9 mouse cellular contexts compared by ENCODE assay signal in the genomic region with DNA sequence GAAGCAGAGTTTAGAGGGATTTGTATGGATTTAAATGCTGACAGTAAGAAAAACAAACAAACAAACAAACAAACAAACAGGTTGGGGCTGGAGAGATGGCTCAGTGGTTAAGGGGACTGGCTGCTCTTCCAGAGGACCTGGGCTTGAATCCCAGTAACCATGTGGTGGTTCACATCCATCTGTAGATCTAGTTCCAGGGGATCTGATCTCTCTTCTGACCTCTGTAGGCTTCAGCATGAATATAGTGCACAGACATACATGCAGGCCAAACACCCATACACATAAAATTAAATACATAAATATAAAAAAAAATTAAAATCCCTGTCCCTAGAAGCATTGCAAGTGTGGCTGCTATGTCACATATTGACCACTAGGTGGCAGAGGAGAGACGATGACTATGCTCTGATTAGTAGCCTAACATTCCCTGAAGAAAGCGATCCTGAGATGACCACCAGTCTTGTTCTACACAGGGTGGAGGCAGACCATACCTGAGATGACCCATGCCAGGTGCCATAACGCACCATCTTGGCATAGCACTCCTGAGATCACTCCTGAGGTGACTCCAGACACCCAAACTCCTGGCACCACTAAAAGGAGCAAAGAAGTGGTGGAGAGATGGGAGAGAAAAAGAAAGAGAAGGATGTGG.
DNase-seq lines count a peak whose midpoint lies in the region; ATAC-seq and TF ChIP-seq lines count a peak whose summit lies in the region.
"Had no signal": no experiment of that assay in that cellular context is flagged by ENCODE, and none has a peak within 500 bp of the region (broad histone marks: within the 10 kb centered on the region; RNA-seq: fewer than 3 reads in every experiment).

No protein-coding gene starts in this region.

- no peak overlapping the region for H3K4me3 ChIP-seq in embryonic facial prominence, embryonic 11.5 days (ENCODE audit: low read depth, low read length)
- no peak overlapping the region for H3K4me3 ChIP-seq in left cerebral cortex, adult 2 months
- H3K4me3 ChIP-seq in midbrain, embryonic 14.5 days (replicated peaks; ENCODE audit: low read depth, low read length): no peak overlapping the region
- H3K4me3 ChIP-seq: liver, embryonic 15.5 days had no signal

- H3K9me3 ChIP-seq in embryonic facial prominence, embryonic 11.5 days (replicated peaks; ENCODE audit: control insufficient read depth, low read length): no peaks in the 10 kb centered on the region
- no peaks in the 10 kb centered on the region for H3K9me3 ChIP-seq in midbrain, embryonic 14.5 days (ENCODE audit: control insufficient read depth, low read length)
- H3K9me3 ChIP-seq: liver, embryonic 15.5 days had no signal

- H3K9ac ChIP-seq in embryonic facial prominence, embryonic 11.5 days (replicated peaks; ENCODE audit: low read length): no peak overlapping the region
- H3K9ac ChIP-seq in midbrain, embryonic 14.5 days (replicated peaks; ENCODE audit: low read length): no peak overlapping the region
- H3K9ac ChIP-seq: liver, embryonic 15.5 days had no signal

- H3K4me2 ChIP-seq in embryonic facial prominence, embryonic 11.5 days (ENCODE audit: low read depth, low read length): no peak overlapping the region
- H3K4me2 ChIP-seq in midbrain, embryonic 14.5 days (ENCODE audit: low read length): no peak overlapping the region
- H3K4me2 ChIP-seq: liver, embryonic 15.5 days had no signal

- H3K36me3 ChIP-seq in embryonic facial prominence, embryonic 11.5 days (replicated peaks; ENCODE audit: control insufficient read depth, insufficient read depth, low read depth, low read length): no peaks in the 10 kb centered on the region
- no peaks in the 10 kb centered on the region for H3K36me3 ChIP-seq in midbrain, embryonic 14.5 days (ENCODE audit: control insufficient read depth, insufficient read depth, low read length)
- H3K36me3 ChIP-seq: liver, embryonic 15.5 days had no signal

- no peaks in the 10 kb centered on the region for H3K27me3 ChIP-seq in embryonic facial prominence, embryonic 11.5 days (ENCODE audit: control insufficient read depth, insufficient read depth, low read length)
- no peaks in the 10 kb centered on the region for H3K27me3 ChIP-seq in midbrain, embryonic 14.5 days (ENCODE audit: control insufficient read depth, insufficient read depth, low read length)
- H3K27me3 ChIP-seq: liver, embryonic 15.5 days had no signal

- peak; percentile 95 for TF ChIP-seq CTCF in left cerebral cortex, adult 2 months (IDR thresholded peaks at IDR 0.05)

- H3K4me1 ChIP-seq in embryonic facial prominence, embryonic 11.5 days (ENCODE audit: control insufficient read depth, insufficient read depth, low read length): no peaks in the 10 kb centered on the region
- H3K4me1 ChIP-seq in midbrain, embryonic 14.5 days (ENCODE audit: control insufficient read depth, insufficient read depth, low read length): no peaks in the 10 kb centered on the region
- H3K4me1 ChIP-seq: liver, embryonic 15.5 days had no signal

- intact Hi-C loops in left cerebral cortex, adult 2 months (cut with DNase I): loop anchor here (2.0 to 10.0 kb wide), 2 partner anchors 346 to 492 kb away; a partner anchor contains a TSS

- DNase-seq in layer of hippocampus, adult 11-12 months (ENCODE audit: low spot score): peak; percentile 49
- DNase-seq in layer of hippocampus, adult 9-10 months (ENCODE audit: low spot score): no peak
- peak; percentile 24 for DNase-seq in T-cell, adult 2 months (ENCODE audit: low spot score)
- DNase-seq in embryonic facial prominence, embryonic 11.5 days (ENCODE audit: low spot score): peak; percentile 83
- DNase-seq in left cerebral cortex, adult 2 months (ENCODE audit: extremely low spot score in 1 of 2, low spot score in 2 of 2): no peak
- peak; percentile 88 for DNase-seq in midbrain, embryonic 14.5 days
- peak; percentile 12 for DNase-seq in yolk sac, embryonic 10.5 days (ENCODE audit: low spot score)

- H3K27ac ChIP-seq in embryonic facial prominence, embryonic 11.5 days (replicated peaks; ENCODE audit: low read depth, low read length): no peak overlapping the region
- no peak overlapping the region for H3K27ac ChIP-seq in left cerebral cortex, adult 2 months
- no peak overlapping the region for H3K27ac ChIP-seq in midbrain, embryonic 14.5 days (replicated peaks; ENCODE audit: low read depth, low read length)
- H3K27ac ChIP-seq: liver, embryonic 15.5 days had no signal

- ATAC-seq in embryonic facial prominence, embryonic 11.5 days (replicated peaks; ENCODE audit: insufficient number of reproducible peaks, low FRiP score, low TSS enrichment, low read depth): peak; percentile 76
- ATAC-seq in hematopoietic stem cell, adult 5-6 weeks (replicated peaks in 1 of 2; ENCODE audit: insufficient read depth in 1 of 2, low FRiP score in 2 of 2, low TSS enrichment in 1 of 2, low read depth in 1 of 2, poor library complexity in 2 of 2, severe bottlenecking in 2 of 2): peak; percentile 49 to 75
- peak; percentile 80 for ATAC-seq in midbrain, embryonic 14.5 days (ENCODE audit: low FRiP score, low TSS enrichment)

- 2% methylated on average over 3 of the region's 3 CpGs for WGBS in embryonic facial prominence, embryonic 11.5 days
- WGBS in midbrain, embryonic 14.5 days: 4% methylated on average over 3 of the region's 3 CpGs

Comparison
In these comparisons a context has a peak if more than half of its experiments do, and no peak if none do; other contexts are left out.
1. DNase-seq: peak in layer of hippocampus, adult 11-12 months (single experiment), T-cell, adult 2 months (single experiment), embryonic facial prominence, embryonic 11.5 days (single experiment), midbrain, embryonic 14.5 days (single experiment) and yolk sac, embryonic 10.5 days (single experiment); none in layer of hippocampus, adult 9-10 months (single experiment) and left cerebral cortex, adult 2 months (0 of 2).
2. Peak in every context shown above with its lines, with median percentiles within 50 percentile points of each other: ATAC-seq.